Mouse (Mus musculus): ENCODE data around the gene Otulinl.

GRCm38 (mm10) chr15:27678511-27678910 is 2.9 kb downstream of the Otulinl start:
- TF ChIP-seq EP300 (IDR thresholded peaks at IDR 0.05; ENCODE audit: low read length), result no peak
- TF ChIP-seq POLR2A (IDR thresholded peaks at IDR 0.05; ENCODE audit: low read depth, low read length), result no peak
- TF ChIP-seq CTCF (conservative IDR thresholded peaks at IDR 0.05 in 1 of 2, IDR thresholded peaks at IDR 0.05 in 1 of 2; ENCODE audit: low read depth in 2 of 2, low read length in 2 of 2), result no peak
- no peak for TF ChIP-seq TCF12 (IDR thresholded peaks at IDR 0.05; ENCODE audit: low read depth, low read length)
